Mouse (Mus musculus) cerebellum, adult 2 months (tissue): ENCODE results near the gene Npr1. TPM values are rescaled to one million over a fixed set of nuclear protein-coding genes. Genes with fewer than 3 reads are reported as not detected.

Experiments
- DNase-seq, 2 experiments: peaks; one replicate each; pipeline ENCODE4 v3.0.0; 2021
- H3K27ac ChIP-seq: fragments of 200-500 bp; 2 replicates; pipeline ENCODE4 v1.5.1; 2012; ENCODE audit warnings: low read length, control low read depth, inconsistent platforms; ENCODE audit not compliant: insufficient read depth
- H3K27me3 ChIP-seq: fragments of 200-500 bp; 2 replicates; pipeline ENCODE4 v1.6.1; 2012; ENCODE audit warnings: inconsistent platforms, mild to moderate bottlenecking, low read length, moderate library complexity; ENCODE audit not compliant: control insufficient read depth, insufficient read depth
- H3K4me1 ChIP-seq: fragments of 200-500 bp; 2 replicates; pipeline ENCODE4 v1.6.1; 2011; ENCODE audit warnings: low read length; ENCODE audit not compliant: control insufficient read depth, insufficient read depth
- H3K4me3 ChIP-seq: fragments of 200-500 bp; replicated peaks from 2 replicates; pipeline ENCODE3; 2011; ENCODE audit warnings: mild to moderate bottlenecking, low read depth, low read length, control low read depth; ENCODE audit not compliant: insufficient read depth
- CTCF ChIP-seq: fragments of 200-500 bp; IDR thresholded peaks from 2 replicates; pipeline ENCODE4 v1.5.1; 2011; ENCODE audit warnings: low read depth, mild to moderate bottlenecking, control low read depth, low read length, moderate library complexity, borderline replicate concordance; ENCODE audit not compliant: insufficient read depth
- POLR2A ChIP-seq: fragments of 200-500 bp; IDR thresholded peaks from 2 replicates; pipeline ENCODE4 v1.6.1; 2011; ENCODE audit warnings: low read length, control low read depth, borderline replicate concordance; ENCODE audit not compliant: insufficient read depth
- WGBS: fragments of 180-500 bp; shearing (Covaris S2); methylation state at CpG from one replicate; pipeline ENCODE4 v1.1.7; 2018; 5-methylcytosine and 5-hydroxymethylcytosine counted together
- polyA plus RNA-seq: library from polyadenylated mRNA; depleted of rRNA; stranded (reverse); fragments of >200 nt; gene quantifications from 2 replicates; pipeline ENCODE4 v1.2.3, GENCODE M21; 2012; rRNA removed

Gene Npr1
- polyA plus RNA-seq = 16.1 TPM in 2 replicates

DNA sequence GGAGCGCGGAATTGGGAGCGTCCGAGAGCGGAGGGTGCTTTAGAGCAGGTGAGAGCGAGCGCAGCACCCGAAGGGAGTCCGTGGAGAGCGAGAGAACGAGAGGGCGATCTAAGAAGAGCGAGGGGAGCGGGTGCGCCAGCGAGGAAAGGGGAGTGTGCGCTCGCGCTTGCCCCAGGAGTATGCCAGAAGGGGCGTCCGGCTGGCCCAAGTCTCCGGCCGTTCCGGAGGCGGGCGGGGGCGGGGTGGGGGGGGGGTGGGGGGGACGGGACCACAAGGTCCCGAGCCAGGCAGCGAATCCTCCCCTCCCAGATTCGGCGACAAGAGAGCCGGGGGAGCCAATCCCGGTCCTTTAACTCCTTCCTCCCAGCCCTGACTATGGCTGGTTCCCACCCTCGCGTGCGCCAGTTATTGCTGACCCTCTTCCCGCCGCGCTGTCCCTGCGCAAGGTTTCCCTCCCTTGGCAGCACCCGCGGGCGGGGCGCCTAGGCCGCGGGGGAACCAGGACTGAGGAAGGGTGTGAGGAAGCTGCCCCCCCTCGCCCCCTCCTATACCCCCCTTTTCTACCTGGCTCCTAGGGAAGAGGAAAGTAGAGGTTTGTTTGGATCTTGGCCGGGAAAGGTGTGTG is at the start of gene Npr1:
Npr1 (minus strand) TSS at position 181 of the 625 bp plus-strand sequence.
- peak in 1 of 2 experiments; percentile 18 for DNase-seq
- Histone ChIP-seq H3K27me3 (peaks cover 3% of the 10 kb centered on the region; the same call in 1 of the 2 replicates), H3K4me1 (no peaks in the 10 kb centered on the region), H3K4me3 (peak within 1 kb of the TSS; percentile 60), H3K27ac (no peak within 1 kb of the TSS)
- under 1% methylated on average over 33 of the region's 49 CpGs for WGBS
- TF ChIP-seq POLR2A = no peak
- no peak for TF ChIP-seq CTCF

DNA sequence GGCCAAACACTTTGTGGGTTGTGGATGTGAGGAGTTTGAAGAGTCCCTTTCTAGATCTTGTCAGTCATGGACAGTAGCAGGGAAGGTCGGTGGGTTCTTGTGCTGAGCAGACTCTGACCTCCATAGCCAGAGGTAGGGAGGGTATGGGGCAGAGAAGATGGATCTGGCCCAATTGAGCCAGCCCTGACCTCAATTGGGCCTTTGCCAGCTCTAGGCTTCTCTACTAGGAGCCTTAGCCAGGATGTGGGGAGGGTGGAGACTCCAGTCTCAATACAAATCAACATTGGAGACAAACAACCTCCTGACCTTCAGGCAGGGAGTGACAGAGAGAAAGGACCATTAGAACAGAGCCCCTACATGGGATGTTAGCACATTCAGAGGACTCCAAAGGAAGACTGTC is 49.6 kb upstream of the Npr1 start:
- TF ChIP-seq POLR2A (no peak), CTCF (no peak)
- H3K27me3 ChIP-seq = no peaks in the 10 kb centered on the region
- 30% methylated on average over 1 of the region's 1 CpGs for WGBS
- H3K4me1 ChIP-seq = no peaks in the 10 kb centered on the region
- peak overlapping the region; percentile 32 for H3K4me3 ChIP-seq
- no peak overlapping the region for H3K27ac ChIP-seq
- peak in 1 of 2 experiments; percentile 9 for DNase-seq

DNA sequence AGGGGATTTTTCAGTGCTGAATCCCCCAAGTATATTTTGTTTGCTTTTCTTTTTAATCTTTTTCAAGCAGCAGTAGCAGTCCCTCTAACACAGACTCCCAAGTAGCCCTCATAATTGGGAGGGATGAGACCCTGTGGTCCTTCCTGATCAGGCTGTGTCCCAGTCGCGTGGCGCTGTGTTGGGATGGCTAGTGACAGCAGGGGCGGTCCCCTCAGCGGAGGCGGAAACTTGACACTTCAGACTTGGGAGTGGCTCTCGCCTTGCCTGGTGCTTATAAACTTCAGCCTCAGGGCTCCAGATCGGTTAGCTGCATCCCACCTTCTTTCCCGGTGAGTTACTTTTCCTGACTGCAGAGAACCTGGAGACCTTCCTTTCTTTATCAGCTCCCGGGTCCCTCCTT is 49.0 kb upstream of the Npr1 start:
- Histone ChIP-seq H3K27ac (no peak overlapping the region), H3K4me1 (no peaks in the 10 kb centered on the region), H3K4me3 (peak overlapping the region; percentile 32), H3K27me3 (no peaks in the 10 kb centered on the region)
- DNase-seq = peak in 1 of 2 experiments; percentile 23
- TF ChIP-seq POLR2A (no peak), CTCF (no peak)
- WGBS = 3% methylated on average over 10 of the region's 10 CpGs

DNA sequence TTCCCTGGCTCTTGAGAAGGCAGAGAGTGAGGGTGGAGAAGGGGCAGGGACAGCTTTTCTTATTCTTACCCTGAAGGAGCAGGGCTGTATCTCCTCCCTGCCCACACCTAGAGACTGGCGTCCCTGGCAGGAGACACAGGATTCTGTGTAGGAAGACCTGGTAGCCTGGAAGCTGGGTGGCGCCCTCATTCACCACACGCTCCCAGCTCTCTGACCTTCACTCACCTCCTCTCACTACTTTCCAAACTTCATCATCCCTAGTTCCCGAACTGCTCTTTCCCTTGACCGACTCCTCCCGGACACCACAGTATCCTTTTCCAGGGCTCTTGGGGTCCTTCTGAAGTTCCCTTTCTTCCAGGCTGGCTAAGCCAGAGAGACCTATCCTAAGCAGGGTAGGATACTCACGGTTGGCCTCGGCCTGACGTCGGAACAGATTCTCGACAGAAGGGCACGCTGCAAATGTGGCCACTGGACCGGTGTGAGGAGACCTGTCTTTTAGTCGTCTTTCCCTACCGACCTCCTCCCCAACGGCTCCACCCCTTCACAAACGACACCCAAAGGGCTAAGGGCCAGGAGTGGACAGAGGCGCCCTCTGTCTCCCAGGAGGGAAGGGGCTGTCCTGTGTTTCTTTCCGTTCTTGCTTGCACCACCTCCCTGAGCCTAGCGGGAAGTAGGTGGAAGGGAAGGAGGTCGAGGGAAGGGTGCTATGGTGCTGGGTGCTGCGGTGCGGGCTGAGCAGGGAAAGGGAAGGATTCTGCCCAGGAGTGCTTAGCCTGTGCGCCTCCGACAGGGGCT is 48.3 kb upstream of the Npr1 start, which contains the start of the genes S100a1 and S100a13:
S100a1 (minus strand) TSS at position 597 of the 795 bp plus-strand sequence.
S100a13 (plus strand) TSS at position 640 of the 795 bp plus-strand sequence.
- peak within 1 kb of the TSS; percentile 58 for H3K4me3 ChIP-seq
- H3K27ac ChIP-seq = no peak within 1 kb of the TSS
- H3K4me1 ChIP-seq = no peaks in the 10 kb centered on the region
- WGBS = 10% methylated on average over 25 of the region's 25 CpGs
- no peak for TF ChIP-seq POLR2A
- TF ChIP-seq CTCF = 0 out of 2 replicates have a peak, but pooled peaks have one; percentile 13
- no peaks in the 10 kb centered on the region for H3K27me3 ChIP-seq
- peak; percentile 56 to 61 for DNase-seq

DNA sequence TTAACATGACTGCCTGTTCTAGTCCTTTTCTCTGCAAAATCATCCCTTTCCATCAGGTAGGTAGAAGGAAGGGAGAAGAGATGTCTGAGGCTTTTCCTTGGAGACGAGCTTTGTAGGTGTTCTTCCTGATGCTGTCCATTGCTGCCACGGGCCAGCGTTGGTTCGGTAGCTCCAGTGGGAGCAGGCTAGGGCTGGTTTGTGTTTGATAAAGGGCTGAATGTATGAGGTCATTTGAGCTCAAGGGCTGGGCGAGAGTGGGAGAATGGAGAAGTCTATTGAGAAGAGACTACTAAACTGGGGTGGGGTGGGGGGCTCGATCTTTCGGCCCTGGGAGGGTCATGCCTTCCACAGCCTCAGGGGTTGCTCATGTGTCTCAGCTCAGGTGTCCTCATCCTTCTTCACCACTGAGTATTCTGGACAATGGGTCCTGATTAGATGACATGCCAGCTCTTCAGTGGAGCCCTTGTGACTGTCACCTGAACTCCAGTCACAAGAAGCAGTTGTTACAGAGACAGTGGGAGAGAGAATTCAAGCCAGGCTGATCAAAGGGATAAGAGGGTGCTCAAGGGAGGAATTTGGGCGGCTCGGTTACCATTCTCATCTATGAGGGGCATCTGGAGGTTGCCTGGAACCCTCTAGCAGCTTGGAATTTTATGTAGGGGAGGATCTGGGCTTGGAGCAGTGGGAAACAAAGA is 47.4 kb upstream of the Npr1 start:
- 84% methylated on average over 9 of the region's 9 CpGs for WGBS
- Histone ChIP-seq H3K4me3 (no peak overlapping the region), H3K27ac (no peak overlapping the region)

DNA sequence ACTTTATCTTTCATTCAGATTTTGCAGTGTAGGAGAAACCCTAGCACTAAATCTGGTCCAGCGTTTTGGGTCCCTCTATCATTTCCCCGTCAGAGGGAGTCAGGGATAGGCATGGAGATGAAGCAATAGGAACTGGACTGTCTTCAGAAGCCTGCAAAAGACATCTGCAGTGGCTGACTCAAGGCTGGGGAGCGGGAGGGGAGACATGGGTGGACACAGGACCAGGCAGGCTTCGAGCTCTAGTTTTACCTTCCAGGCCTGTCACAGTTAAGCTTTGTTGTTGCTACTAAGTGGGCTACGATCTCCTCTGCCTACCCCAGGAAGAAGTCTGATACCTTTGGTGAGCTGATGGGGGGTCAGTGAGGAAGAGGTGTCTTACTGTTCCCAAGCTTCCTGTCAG is 46.6 kb upstream of the Npr1 start:
- TF ChIP-seq POLR2A (no peak), CTCF (no peak)
- no peak for DNase-seq
- Histone ChIP-seq H3K27me3 (no peaks in the 10 kb centered on the region), H3K4me1 (no peaks in the 10 kb centered on the region), H3K27ac (no peak overlapping the region), H3K4me3 (no peak overlapping the region)
- 90% methylated on average over 5 of the region's 5 CpGs for WGBS

More for the DNA sequence above, 47.4 kb upstream of the Npr1 start:
- no peak for DNase-seq
- H3K27me3 ChIP-seq = no peaks in the 10 kb centered on the region
- H3K4me1 ChIP-seq = no peaks in the 10 kb centered on the region
- TF ChIP-seq CTCF (no peak), POLR2A (no peak)

DNA sequence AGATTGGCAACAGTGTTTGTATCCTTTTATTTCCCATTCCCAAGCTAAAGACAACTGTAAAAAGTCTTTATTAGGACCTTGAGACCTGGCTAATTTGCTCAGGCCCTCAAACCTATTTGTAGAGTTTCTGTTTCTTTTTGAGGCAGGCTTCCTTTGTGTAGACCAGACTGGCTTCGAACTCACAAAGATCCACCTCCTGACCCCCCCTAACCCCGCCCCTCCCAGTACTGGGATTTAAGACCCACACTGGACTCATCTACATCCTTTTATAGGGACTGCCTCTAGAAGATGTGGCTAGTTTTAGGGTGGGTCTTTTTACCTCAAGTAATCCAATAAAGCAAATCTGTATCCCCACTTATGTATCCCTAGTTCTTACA is 44.1 kb upstream of the Npr1 start:
- H3K27ac ChIP-seq = no peak overlapping the region
- H3K4me3 ChIP-seq = peak overlapping the region; percentile 100
- WGBS = 27% methylated on average over 2 of the region's 2 CpGs
- 0 out of 2 replicates have a peak, but pooled peaks cover 2% of the 10 kb centered on the region for H3K4me1 ChIP-seq
- H3K27me3 ChIP-seq = no peaks in the 10 kb centered on the region
- no peak for DNase-seq
- TF ChIP-seq POLR2A (no peak), CTCF (no peak)
